Mouse (Mus musculus) thymus, postnatal 0 days (tissue): ENCODE data around the gene Sulf2. TPM values are rescaled to one million over a fixed set of nuclear protein-coding genes. Genes with fewer than 3 reads are reported as not detected.

Source experiments
- DNase-seq: peaks from one replicate; pipeline ENCODE4 v3.0.0-alpha.2; 2015; ENCODE audit warnings: low spot score
- polyA plus RNA-seq: library from polyadenylated mRNA; unstranded; fragments of >200 nt; fragmentation: Nextera tagmentation; extraction: Ambion mirVana; gene quantifications from 2 replicates; pipeline ENCODE4 v1.2.1, GENCODE M21; 2015

The Sulf2 gene
- polyA plus RNA-seq, 1 experiment from 2014 or later = 9.4 TPM

DNA sequence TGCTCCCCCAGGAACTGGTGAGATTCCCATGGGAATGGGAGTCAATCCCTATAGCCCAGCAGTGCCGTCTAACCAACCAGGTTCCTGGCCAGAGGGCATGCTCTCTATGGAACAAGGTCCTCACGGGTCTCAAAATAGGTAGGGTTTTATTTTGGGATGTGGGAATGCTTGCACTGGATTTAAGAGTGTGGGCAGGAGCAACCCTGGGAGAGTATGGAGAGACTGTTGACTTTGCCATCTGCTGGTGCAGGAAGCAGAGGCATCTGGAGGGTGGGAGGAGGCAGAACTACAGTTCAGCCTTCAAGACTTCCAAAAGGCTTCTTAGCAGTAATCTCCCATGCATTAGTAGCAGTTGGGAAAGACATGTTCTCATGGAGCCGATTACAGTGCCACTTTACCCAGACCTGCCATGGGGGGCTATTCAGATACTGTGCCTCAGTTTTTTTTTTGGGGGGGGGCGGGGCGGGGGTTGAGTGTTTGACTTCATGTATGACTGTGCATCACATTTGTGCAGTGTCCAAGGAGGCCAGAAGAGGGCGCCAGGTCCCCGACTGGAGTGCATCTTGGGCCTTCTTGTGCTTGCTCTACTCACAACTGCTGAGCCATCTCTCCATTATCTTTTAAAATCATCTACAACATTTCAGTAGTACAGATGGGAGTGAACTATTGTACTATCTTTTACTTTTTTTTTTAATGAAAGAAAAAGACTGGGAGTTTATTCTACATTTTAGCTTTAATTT lies 95.6 kb downstream of the Sulf2 start:
- DNase-seq = peak; percentile 41

DNA sequence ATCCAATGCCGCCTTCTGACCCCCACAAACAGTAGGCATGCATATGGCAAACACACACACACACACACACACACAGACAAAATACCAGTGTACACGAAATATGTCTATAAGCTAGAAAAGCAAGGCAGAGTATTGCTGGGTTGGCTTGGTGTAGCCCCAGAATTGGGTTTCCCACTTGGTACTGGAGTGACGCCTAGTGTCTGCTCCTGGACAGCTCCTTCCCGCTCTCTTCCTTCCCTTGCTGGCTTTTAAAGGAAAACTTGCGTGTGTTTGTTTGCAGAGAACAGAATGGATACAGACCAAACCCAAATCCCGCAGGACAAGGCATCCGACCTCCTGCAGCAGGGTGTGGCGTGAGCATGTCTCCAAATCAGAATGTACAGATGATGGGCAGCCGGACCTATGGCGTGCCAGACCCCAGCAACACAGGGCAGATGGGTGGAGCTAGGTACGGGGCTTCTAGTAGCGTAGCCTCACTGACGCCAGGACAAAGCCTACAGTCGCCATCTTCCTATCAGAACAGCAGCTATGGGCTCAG lies 101.4 kb downstream of the Sulf2 start:
- no peak for DNase-seq

DNA sequence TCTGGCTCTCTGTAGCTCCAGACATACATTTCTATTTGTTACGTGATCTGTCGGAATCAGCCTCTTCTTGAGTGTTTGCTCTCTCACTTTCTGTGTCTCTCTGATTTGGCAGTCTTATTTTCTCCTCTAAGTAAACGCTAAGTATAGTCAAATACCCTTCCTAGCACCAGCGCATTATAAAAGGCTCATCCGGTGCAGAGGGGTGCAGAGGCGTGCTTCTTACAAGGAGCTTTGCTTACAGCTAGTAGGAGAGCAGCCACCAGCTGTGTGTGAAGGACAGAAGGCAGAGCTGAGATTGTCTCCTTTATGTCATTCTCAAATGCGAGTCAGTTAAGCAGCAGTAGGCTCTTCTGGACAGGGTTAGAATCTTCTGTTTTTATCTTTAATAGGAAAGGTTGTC lies 103.5 kb downstream of the Sulf2 start:
- no peak for DNase-seq

DNA sequence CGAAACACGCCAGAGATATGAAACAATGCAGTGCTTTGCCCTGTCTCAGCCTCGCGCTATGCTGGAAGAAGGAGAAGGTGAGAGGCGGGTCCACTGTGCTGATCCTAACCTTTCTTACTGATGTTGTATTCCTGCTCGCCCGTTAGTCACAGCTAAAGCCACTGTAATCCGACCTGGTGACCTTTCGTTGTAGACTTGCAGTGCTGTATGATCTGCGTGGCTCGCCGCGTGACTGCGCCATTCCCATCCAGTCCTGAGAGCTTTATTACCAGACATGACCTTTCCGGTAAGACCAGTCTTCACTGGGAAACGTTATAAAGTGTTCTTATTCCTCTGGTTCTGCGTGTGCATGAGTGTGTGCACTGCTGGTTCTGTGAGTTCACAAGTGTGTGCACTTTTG lies 104.0 kb downstream of the Sulf2 start:
- no peak for DNase-seq

DNA sequence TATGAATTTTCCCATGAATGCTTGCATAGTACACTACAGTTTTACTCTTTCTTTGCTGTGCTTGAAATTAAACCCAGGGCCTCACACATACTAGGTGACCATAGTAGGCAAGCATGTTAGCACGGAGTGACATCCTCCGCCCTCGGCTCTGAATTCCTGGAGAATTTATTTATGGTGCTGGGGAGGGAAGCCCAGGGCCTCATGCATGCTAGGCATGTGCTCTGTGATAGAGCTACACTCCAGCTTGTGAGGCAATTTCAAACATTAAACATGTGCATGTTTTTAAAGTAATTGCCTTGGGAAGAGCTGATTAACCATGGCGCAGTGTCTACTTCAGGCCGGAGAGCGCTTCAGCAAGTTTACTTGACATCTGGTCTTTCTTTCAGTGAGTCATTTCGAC lies 106.6 kb downstream of the Sulf2 start:
- no peak for DNase-seq

DNA sequence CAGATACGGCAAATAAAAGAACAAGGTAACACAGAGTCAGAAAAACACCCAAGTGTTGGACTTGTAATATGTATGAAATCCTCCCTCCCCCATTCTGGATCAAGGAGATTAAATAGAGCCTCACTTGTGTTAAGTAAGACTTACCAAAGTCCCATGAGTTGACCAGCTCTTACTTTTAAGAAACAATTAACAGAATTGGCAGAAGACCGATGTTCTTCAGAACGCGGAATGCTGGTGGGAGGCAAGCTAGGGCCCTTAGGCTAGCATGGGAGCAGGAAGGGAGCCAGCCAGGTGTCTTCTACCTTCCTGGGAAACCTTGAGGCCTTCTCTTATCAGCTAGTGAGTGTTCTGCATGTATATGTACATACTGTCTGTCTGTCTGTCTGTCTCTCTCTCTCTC lies 107.5 kb downstream of the Sulf2 start:
- no peak for DNase-seq

DNA sequence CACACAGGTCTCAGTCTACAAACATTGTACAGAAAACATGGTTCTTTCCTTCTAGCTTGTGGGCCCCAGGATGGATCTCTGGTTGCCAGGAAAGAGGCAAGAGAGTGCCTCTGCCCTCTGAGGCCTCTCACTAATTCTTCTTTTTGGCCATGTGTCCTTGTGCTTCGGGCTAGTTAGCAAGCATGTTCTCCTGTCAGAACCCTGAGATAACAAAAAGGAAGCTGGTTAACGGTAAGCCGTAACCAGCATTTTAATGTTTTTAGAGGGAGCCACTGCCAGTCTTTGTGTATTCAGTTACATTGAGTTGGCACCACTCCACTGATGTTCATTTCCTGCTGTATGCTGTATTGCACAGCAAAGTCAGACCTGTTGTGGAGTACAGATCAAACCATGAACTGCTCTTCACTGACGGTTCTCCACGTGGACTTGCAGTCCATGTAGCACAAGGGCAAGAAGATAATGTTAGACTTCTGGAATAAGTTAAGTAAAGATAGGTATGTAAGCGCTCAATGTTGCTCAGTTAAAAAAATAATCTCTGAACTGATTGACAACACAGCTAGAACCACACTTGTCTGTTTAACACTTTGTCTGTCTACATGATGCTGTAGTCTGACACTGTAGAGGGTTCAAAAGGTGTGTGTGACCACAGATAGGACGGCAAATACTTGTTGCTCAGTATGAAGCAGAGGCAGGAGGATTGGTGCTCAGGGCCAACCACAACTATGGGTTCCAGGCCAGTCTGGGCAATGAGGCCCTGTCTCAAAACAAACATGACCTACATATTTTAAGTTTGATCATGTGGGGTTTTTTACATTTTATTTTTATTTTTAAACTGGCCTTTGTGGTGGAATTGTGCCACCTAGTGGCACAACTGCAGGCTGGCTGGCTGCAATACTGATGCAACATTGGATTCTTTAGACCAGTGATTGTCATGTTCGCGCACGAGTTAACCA lies 109.6 kb downstream of the Sulf2 start:
- DNase-seq = peak; percentile 60

DNA sequence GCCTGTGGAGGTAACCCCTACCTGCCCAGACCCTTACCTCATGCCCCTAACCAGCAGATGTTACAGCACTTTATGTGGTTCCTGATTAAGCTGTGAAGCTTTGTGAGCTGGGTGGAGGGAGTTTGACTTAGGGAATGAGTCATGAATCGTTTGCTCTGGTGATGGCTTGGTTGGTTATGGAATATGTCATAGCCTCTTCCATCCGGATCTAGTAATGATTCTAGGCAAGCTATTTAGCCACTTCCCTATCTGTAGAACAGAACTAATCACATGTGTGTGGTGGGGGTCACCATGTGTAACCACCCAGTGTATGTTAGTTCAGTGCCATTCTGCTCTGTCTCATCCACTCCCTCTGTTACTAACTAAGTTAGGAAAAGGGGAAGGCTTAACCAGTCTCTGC lies 110.5 kb downstream of the Sulf2 start:
- no peak for DNase-seq

DNA sequence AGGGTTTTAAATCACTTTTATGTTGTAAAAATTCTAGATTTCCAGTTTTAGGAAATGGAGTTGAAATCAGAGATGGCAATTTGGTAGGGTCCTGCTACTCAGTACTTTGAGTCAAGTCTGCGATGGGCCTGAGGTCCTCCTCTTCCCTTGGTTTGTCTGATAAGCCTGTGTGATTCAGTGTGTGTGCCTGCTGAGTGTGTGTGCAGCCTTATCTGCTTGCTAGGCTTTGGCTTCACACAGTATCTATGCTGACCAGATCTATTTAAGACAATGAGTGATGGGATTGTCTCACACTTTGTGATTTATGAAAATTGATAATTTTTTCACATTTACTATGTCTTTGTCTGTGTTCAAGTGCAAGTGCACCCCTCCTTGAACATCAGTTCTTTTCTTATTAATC lies 112.9 kb downstream of the Sulf2 start:
- DNase-seq = no peak

DNA sequence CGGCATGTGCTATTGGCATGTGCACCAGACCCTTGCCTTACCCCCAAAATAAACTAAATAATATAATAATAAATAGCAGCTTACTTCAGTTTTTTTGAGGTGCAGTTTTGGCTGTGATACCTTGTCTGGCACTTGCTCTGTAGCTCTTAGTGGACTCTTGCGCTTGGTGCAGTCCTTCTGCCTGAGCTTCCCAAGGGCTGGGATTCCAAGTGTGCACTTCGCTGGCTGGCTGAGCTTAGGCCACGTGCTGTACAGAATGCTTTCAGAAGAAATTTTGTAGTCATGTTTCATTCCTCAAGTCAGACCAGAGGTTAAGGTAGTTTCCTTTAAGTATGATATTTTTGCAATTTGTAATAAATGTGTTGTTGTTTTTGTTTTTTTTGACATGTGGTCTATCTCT lies 115.8 kb downstream of the Sulf2 start:
- DNase-seq = no peak

DNA sequence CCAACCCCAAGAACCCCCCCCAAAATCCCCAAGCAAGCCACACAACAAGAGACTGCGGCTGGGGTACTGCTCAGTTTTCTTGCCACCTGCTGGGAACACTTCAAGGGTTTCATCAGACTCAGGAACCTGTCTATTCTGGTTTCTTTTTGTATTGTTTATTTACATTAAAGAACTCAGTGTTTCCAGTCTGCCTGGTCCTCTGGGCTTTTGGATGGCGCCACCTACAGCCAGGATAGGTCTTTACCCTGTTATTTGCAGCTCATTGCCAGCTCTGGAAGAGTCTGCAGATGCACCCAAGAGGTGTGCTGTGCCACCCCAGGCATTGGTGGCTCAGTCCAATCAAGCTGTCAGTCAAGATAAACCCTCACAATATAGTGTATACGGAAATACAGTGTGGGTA lies 119.7 kb downstream of the Sulf2 start:
- DNase-seq = peak; percentile 87

DNA sequence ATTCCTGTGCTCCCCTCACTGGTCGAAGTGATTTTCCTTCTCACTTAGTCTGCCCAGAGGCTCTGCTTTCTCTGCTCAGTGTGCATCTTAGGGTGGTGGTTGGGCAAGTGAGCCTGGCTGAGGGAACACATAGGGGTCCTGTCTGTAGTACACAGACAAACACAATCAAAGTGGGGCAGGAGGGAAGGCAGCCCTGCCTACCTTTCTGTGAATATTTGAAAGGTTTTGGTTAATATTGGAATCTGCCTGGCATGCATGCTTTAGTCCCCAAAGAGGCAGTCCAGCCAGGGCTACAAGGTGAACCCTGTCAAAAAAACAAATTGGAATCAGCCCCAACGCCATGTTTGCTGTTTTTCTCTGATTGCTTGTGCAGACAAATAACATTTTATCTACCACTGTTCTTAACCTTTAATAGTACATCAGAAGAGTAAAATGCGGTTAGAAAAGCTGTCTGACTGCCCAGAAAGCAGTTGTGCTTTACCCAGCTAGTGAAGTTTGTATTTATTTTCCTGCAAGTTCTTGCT lies 120.4 kb downstream of the Sulf2 start:
- DNase-seq = no peak

DNA sequence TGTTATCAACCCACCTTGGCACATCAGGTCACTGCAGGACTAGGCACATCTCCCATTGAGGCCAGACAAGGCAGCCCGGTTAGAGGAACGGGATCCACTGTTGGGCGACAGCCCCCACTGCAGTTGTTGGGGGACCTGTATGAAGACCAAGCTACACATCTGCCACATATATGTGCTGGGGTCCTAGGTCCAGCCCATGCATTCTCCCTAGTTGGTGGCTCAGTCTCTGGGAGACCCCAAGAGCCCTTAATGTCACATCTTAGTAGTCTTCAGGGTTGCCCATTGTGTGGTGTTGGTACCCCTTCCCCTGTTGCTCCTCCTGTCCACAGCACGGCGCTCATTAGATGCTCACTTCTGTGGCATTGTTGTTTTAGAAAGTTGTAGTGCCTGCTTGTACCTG lies 122.8 kb downstream of the Sulf2 start:
- no peak for DNase-seq

DNA sequence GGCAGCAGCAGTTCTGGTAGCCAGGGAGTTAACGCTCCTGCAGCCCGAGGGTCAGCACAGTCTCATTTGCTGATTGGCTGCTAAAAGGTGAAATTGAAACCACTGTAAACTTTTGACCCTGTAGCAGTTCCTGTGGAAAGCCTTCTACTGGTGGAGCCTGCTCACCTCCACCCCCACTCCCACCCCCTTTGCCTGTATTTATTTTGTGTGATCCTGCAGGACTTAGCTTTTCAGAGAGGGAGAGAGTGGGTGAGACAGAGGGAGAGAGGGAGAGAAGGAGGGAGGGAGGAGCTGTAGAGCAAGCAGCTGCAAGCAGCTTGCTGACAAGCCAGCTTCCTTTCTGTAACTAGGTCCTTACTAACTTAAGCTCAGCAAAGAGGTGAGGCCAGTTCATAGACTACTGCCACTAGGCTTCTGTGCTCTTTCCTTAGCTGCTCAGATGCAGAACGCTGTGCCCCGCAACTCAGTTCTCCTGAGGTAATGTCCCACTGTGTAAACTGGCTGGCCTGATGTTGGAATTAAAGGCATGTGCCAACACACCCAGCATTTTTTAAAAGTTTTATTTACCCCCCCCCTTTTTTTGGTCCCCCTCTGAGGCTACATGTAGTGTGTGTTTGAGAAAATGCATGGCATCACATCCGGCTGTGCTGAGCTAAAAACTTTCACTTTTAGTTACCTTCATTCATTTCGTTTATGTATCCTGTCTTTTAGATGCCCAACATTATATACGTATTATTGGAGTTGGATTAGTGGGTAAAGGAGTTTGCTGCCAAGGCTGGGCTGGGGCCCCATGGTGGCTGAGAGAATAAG lies 124.1 kb downstream of the Sulf2 start:
- peak; percentile 69 for DNase-seq

DNA sequence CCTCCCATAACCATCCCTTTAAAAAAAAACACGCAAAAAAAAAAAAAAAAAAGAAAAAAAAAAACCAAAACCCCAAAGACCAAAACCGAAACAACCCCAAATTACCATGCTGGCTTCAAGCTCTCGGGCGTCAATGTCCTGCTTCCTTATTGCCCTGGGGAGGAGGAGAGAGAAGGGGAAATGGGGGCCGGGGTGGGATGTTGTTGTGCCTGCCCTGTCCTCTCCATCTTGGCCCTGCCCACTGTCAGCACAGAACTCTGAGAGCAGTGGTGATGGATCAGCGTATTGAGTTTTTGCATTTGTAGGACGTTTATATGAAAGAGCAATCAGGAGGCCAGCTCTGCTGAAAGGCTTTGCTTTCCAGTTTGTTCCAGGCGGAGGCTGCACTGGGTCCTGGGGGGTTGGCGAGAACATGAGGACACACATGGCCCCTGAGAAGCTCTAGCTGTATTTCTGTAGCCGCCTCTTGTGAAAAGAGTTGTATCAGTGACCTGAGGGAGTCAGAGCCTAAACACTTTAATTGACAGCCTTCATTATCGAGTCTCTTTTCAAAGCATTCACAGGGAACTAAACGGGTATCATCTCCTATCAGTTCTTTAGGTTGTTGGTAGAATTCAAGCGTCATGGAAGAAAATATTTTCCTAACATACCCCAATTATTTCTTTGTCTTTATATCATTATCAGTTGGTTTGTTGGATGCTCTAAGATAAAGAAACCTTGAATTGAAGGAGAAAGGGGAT lies 125.0 kb downstream of the Sulf2 start:
- DNase-seq = peak; percentile 20

DNA sequence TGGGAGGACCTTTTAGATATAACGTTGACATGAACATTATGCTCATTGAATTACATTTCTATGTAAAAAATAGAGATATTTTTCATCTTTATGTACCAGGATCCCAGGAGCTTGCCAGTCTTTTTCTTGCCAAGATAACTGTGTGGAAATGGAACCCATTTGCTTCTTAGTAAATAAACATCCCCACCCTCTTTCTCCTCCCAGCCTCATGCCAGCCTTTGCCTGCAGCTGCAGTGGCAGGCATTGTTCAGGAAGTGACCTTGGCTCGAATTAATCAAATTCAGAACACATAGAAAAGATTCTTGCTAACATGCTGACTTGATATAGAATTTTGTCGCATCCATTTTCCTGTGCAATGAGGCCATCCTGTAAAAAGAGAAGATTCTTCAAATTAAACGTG lies 126.2 kb downstream of the Sulf2 start:
- no peak for DNase-seq

DNA sequence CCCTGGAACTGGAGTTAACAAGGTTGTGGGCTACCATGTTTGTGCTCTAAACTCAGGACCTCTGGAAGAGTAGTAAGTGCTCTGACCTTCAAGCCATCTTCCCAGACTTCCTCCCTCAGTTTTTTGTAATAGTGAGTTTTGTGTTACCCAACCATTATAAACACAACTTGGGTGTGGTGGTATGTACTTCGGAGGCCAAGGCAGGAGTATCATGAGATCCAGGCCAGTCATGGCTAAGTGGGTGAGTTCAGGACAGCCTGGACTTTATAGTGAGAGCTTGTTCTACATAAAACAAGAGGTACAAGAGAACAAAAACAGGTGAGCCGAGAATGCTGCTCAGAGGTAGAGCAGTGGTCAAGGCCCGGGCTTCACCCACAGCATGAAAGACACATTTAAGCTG lies 127.6 kb downstream of the Sulf2 start:
- DNase-seq = no peak

DNA sequence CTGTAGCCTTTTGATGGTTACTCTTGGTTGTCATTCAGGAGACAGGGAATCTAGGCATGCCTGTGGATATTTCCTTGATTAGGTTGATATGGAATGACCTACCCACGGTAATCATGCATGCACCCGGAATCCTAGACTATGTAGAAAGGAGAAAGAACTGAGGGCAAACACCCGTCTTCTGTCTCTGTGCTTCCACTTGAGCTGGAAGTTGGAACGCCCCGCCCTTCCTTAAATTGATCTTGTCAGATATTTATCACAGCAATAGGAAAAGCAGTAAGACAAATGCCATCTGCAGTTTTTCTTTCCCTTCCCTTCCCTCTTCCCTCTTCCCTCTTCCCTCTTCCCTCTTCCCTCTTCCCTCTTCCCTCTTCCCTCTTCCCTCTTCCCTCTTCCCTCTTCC lies 129.5 kb downstream of the Sulf2 start:
- no peak for DNase-seq

DNA sequence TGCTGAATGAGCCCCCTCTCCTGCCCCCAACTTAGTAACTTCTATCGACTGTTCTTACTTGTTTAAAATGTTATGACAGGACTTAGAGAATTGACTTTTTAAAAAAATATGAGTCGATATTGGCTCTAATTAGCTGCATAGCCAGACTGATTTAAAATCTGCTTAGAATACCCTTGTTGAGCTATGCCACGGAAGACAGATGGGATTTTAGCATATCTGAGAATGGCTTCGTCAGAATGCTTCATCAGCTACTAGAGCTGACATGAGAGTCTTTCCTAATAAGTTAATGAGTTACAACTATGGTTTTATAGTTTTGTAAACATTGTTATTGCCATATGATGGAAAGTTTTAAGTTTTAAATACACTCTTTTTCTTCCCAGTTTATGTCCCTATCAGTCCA lies 130.8 kb downstream of the Sulf2 start:
- DNase-seq = no peak

DNA sequence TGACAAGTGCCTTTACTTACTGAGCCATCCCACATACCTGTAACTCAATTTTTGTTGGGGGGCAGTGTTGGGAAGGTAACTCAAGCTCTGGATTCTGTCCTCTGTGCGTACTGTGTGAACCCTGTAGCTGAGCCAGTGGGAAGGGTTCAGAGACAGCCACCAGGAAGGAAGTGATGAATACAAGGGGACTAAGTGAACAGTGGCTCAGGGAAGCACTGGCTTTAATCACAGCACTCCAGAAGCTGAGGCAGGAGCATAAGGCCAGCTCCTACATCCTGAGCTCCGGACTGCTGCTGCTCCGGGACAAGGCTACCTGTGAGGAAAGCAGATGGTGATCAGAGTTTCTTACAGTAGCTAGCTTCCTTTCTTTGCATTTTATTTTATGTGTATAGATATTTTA lies 131.4 kb downstream of the Sulf2 start:
- no peak for DNase-seq
